17 mouse cellular contexts compared by ENCODE assay signal in the genomic region with DNA sequence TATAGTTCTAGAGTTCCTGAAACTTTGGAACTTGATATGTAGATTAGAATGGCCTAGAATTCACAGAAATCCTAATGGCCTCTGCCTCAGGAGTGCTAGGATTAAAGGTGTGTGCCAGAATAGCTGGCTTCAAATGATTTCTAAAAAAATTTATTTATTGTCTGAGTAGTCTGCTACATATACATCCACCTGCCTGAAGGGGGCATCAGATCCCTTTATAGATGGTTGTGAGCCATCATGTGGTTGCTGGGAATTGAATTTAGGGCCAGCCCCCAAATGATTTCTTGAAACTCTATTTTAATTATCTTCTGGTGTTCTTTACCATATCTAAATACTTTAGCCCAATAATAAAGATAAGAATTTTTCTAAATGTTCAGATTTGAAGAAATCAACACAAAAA. TPM values are rescaled to one million over a fixed set of nuclear protein-coding genes. Genes with fewer than 3 reads are reported as not detected.
DNase-seq lines count a peak whose midpoint lies in the region; ATAC-seq and TF ChIP-seq lines count a peak whose summit lies in the region.
"Had no signal": no experiment of that assay in that cellular context is flagged by ENCODE, and none has a peak within 500 bp of the region (broad histone marks: within the 10 kb centered on the region; RNA-seq: fewer than 3 reads in every experiment).

No protein-coding gene starts in this region.

- H3K36me3 ChIP-seq in lung, postnatal 0 days (ENCODE audit: insufficient read depth, low read length): peaks cover 16% of the 10 kb centered on the region
- H3K36me3 ChIP-seq in E14TG2a.4 (ENCODE audit: insufficient read depth, low read length): peaks cover 46% of the 10 kb centered on the region

- no peak overlapping the region for H3K4me3 ChIP-seq in gastrocnemius, adult 2 months
- no peak overlapping the region for H3K4me3 ChIP-seq in lung, postnatal 0 days (ENCODE audit: low read depth, low read length)
- H3K4me3 ChIP-seq in E14TG2a.4 (replicated peaks; ENCODE audit: low read length): no peak overlapping the region
- H3K4me3 ChIP-seq: forebrain, embryonic 15.5 days; hindbrain, embryonic 13.5 days; limb, embryonic 13.5 days; midbrain, embryonic 15.5 days; neural tube, embryonic 13.5 days had no signal

- no peaks in the 10 kb centered on the region for H3K9me3 ChIP-seq in lung, postnatal 0 days (ENCODE audit: low read length)
- H3K9me3 ChIP-seq in E14TG2a.4 (ENCODE audit: low read length): no peaks in the 10 kb centered on the region
- H3K9me3 ChIP-seq: forebrain, embryonic 15.5 days; hindbrain, embryonic 13.5 days; limb, embryonic 13.5 days; midbrain, embryonic 15.5 days; neural tube, embryonic 13.5 days had no signal

- no peak overlapping the region for H3K27ac ChIP-seq in gastrocnemius, adult 2 months
- no peak overlapping the region for H3K27ac ChIP-seq in lung, postnatal 0 days (ENCODE audit: low read length)
- H3K27ac ChIP-seq: forebrain, embryonic 15.5 days; hindbrain, embryonic 13.5 days; limb, embryonic 13.5 days; midbrain, embryonic 15.5 days; neural tube, embryonic 13.5 days had no signal

- ATAC-seq in lung, postnatal 0 days: no peak
- ATAC-seq: forebrain, embryonic 15.5 days; midbrain, embryonic 15.5 days had no signal

- no peak overlapping the region for H3K4me2 ChIP-seq in lung, postnatal 0 days (replicated peaks; ENCODE audit: low read depth, low read length)
- H3K4me2 ChIP-seq: forebrain, embryonic 15.5 days; hindbrain, embryonic 13.5 days; limb, embryonic 13.5 days; midbrain, embryonic 15.5 days; neural tube, embryonic 13.5 days had no signal

- TF ChIP-seq EP300 in lung, postnatal 0 days (IDR thresholded peaks at IDR 0.05): no peak

- no peak overlapping the region for H3K9ac ChIP-seq in lung, postnatal 0 days (replicated peaks; ENCODE audit: low read depth)
- H3K9ac ChIP-seq: forebrain, embryonic 15.5 days; hindbrain, embryonic 13.5 days; limb, embryonic 13.5 days; midbrain, embryonic 15.5 days; neural tube, embryonic 13.5 days had no signal

- peak; percentile 36 for TF ChIP-seq CTCF in gastrocnemius, adult 2 months (IDR thresholded peaks at IDR 0.05)
- peak; percentile 40 for TF ChIP-seq CTCF in lung, postnatal 0 days (IDR thresholded peaks at IDR 0.05)
- peak; percentile 39 for TF ChIP-seq CTCF in E14TG2a.4 (conservative IDR thresholded peaks at IDR 0.05; ENCODE audit: low read length)

- H3K4me1 ChIP-seq in lung, postnatal 0 days (ENCODE audit: insufficient read depth, low read depth, low read length): no peaks in the 10 kb centered on the region
- no peaks in the 10 kb centered on the region for H3K4me1 ChIP-seq in E14TG2a.4 (replicated peaks; ENCODE audit: low read depth, low read length)
- H3K4me1 ChIP-seq: forebrain, embryonic 15.5 days; hindbrain, embryonic 13.5 days; limb, embryonic 13.5 days; midbrain, embryonic 15.5 days; neural tube, embryonic 13.5 days had no signal

- H3K27me3 ChIP-seq in lung, postnatal 0 days (replicated peaks; ENCODE audit: insufficient read depth, low read length): no peaks in the 10 kb centered on the region
- no peaks in the 10 kb centered on the region for H3K27me3 ChIP-seq in E14TG2a.4 (ENCODE audit: insufficient read depth, low read length)
- H3K27me3 ChIP-seq: forebrain, embryonic 15.5 days; hindbrain, embryonic 13.5 days; limb, embryonic 13.5 days; midbrain, embryonic 15.5 days; neural tube, embryonic 13.5 days had no signal

- intact Hi-C loops in gastrocnemius, adult 2 months (cut with DNase I): no loop called here
- intact Hi-C loops in gastrocnemius, postnatal 14 days (cut with DNase I; ENCODE audit: low total_unique reads): no loop called here

- no peak for DNase-seq in gastrocnemius, adult 2 months
- no peak for DNase-seq in gastrocnemius, postnatal 14 days
- no peak for DNase-seq in lung, postnatal 0 days (ENCODE audit: low spot score)
- DNase-seq in lung, postnatal 4 days: no peak
- peak; percentile 49 for DNase-seq in naive thymus-derived CD4-positive, alpha-beta T cell, adult 2 months (ENCODE audit: low read depth)
- DNase-seq in right cerebral cortex, adult 18-20 months: no peak
- DNase-seq in layer of hippocampus, adult 9-11 months: no peak
- DNase-seq: adrenal gland, postnatal 10 days; cerebellum, adult 2 months; kidney, adult 2 months; thymus, adult 2 months had no signal

RNA-seq across cellular contexts. Expression of a gene that starts 35.5 kb away (rescaled TPM):
- total RNA-seq in gastrocnemius, adult 2 months (2021): 1 to 10 TPM; 2.3 to 2.5 TPM
- 1 to 10 TPM; 5.4 to 9.7 TPM for total RNA-seq in gastrocnemius, postnatal 14 days (2021)
- 36.0 and 46.0 TPM in 2 replicates for polyA plus RNA-seq in lung, postnatal 0 days (2015; fragmentation: Nextera tagmentation; extraction: Ambion mirVana)

RNA-seq across cellular contexts. Expression of a gene that starts 49.9 kb away (rescaled TPM):
- total RNA-seq in gastrocnemius, adult 2 months (2021): 10 to 100 TPM; 17.8 to 21.6 TPM
- total RNA-seq in gastrocnemius, postnatal 14 days (2021): 10 to 100 TPM; 18.0 to 25.1 TPM
- 216 and 222 TPM in 2 replicates for polyA plus RNA-seq in lung, postnatal 0 days (2015; fragmentation: Nextera tagmentation; extraction: Ambion mirVana)

RNA-seq across cellular contexts. Expression of a gene that starts 50.0 kb away (rescaled TPM):
- total RNA-seq in gastrocnemius, adult 2 months (2021): 10 to 100 TPM; 45.7 to 49.8 TPM
- total RNA-seq in gastrocnemius, postnatal 14 days (2021): 10 to 100 TPM; 33.7 to 36.5 TPM
- polyA plus RNA-seq in lung, postnatal 0 days (2015; fragmentation: Nextera tagmentation; extraction: Ambion mirVana): 93.3 and 96.6 TPM in 2 replicates
